Mouse (Mus musculus) cortical plate, adult 2 months (tissue): ENCODE measurements around the gene Cep97. TPM values are rescaled to one million over a fixed set of nuclear protein-coding genes. Genes with fewer than 3 reads are reported as not detected.
A peak's percentile ranks its signal among the peaks of the same experiment; 100 is the strongest.

ENCODE experiments used
- H3K27ac ChIP-seq: fragments of 200-500 bp; 2 replicates; pipeline ENCODE4 v1.5.1; 2012; ENCODE audit warnings: low read length, control low read depth, inconsistent platforms; ENCODE audit not compliant: insufficient read depth
- H3K4me1 ChIP-seq: fragments of 200-500 bp; 2 replicates; pipeline ENCODE4 v1.6.1; 2011; ENCODE audit warnings: low read length; ENCODE audit not compliant: control insufficient read depth, insufficient read depth
- H3K4me3 ChIP-seq: fragments of 200-500 bp; 2 replicates; pipeline ENCODE4 v1.5.1; 2011; ENCODE audit warnings: mild to moderate bottlenecking, low read length, control low read depth; ENCODE audit not compliant: insufficient read depth
- CTCF ChIP-seq: fragments of 200-500 bp; IDR thresholded peaks from 2 replicates; pipeline ENCODE4 v1.5.1; 2011; ENCODE audit warnings: mild to moderate bottlenecking, control low read depth, low read length; ENCODE audit not compliant: insufficient read depth; ENCODE audit errors: extremely low read depth
- POLR2A ChIP-seq: fragments of 200-500 bp; IDR thresholded peaks from 2 replicates; pipeline ENCODE4 v1.6.1; 2011; ENCODE audit warnings: mild to moderate bottlenecking, low read length, control low read depth; ENCODE audit not compliant: insufficient read depth; ENCODE audit errors: extremely low read depth
- polyA plus RNA-seq: library from polyadenylated mRNA; depleted of rRNA; stranded (reverse); fragments of >200 nt; gene quantifications from 2 replicates; pipeline ENCODE4 v1.2.3, GENCODE M21; 2012; rRNA removed

Cep97 gene
- polyA plus RNA-seq, 1 experiment, result 8.3 TPM

DNA sequence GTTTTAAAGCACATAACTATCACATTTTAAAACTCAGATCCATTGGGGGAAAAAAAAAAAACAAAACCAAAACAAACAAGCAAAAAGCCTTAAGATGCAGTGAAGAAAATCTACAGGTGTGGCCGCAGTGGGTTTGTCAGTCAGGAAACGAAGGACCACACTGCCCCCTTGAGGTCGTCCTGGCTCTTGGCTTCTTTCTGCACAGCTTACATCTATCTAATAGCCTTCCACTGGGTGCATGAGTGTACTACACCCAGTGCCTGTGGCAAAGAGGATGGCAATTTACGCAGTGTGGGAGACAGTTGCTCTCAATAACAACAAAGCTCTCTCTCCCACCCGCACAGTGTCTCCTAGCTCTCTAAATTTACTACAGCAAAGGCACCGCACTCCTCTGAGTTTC is 76.2 kb downstream of the Cep97 start:
- Histone ChIP-seq H3K27ac (no peak overlapping the region), H3K4me3 (no peak overlapping the region), H3K4me1 (peaks cover 5% of the 10 kb centered on the region)
- TF ChIP-seq CTCF (peak; percentile 77), POLR2A (no peak)

GRCm38 (mm10) chr16:55852943-55853727 is 81.5 kb downstream of the Cep97 start:
- no peaks in the 10 kb centered on the region for H3K4me1 ChIP-seq
- no peak overlapping the region for H3K4me3 ChIP-seq
- no peak overlapping the region for H3K27ac ChIP-seq
- TF ChIP-seq POLR2A, result no peak
- TF ChIP-seq CTCF, result peak; percentile 85

DNA sequence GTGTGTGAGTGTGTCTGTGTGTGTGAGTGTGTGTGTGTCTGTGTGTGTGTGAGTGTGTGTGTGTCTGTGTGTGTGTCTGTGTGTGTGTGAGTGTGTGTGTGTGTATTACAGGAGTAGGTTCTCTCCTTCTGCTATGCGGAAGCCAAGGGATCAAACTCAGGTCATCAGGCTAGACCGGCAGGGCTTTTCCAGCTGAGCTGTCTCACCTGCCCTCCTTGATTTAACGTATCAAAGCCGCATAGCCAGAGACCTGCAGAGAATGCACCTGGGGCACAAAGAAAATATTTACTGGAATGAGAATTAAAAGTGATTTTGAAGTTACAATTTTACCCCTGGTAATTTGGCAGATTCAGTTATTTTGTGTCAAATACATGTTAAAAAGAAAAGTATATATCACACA is 82.1 kb downstream of the Cep97 start:
- no peaks in the 10 kb centered on the region for H3K4me1 ChIP-seq
- TF ChIP-seq POLR2A, result no peak
- no peak for TF ChIP-seq CTCF
- H3K27ac ChIP-seq, result no peak overlapping the region
- no peak overlapping the region for H3K4me3 ChIP-seq

DNA sequence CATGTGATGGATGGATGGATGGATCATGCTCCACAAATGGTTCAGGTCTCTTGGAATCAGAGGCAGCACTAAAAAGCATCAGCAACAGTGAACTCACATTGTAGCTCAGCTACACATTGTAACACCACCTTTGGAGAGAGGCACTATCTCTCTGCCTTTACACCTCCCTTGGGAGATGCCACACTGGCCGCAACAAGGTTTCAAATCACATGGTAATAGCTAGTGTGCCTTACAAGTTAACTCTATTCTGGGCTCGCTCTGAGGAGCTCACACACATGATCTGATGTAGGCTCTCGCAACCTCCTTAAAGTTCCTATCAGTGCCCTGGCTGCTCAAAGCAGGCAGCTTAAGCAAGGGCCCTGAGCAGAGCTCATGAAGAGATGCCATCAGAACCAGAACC is 84.2 kb downstream of the Cep97 start:
- no peak overlapping the region for H3K4me3 ChIP-seq
- no peaks in the 10 kb centered on the region for H3K4me1 ChIP-seq
- H3K27ac ChIP-seq, result no peak overlapping the region
- TF ChIP-seq POLR2A (no peak), CTCF (no peak)

Other genes starting within 250 kb of the Cep97 start
- 5.1 and 5.4 TPM in 2 replicates for gene Nfkbiz, start 96.0 kb downstream of the Cep97 start, polyA plus RNA-seq
- 7.5 and 8.0 TPM in 2 replicates for gene Nxpe3, start 39.6 kb downstream of the Cep97 start, polyA plus RNA-seq
- 435 and 439 TPM in 2 replicates for gene Rpl24, start 31.4 kb upstream of the Cep97 start, polyA plus RNA-seq
- gene Zbtb11, start 39.0 kb upstream of the Cep97 start, polyA plus RNA-seq, result 25.8 and 26.7 TPM in 2 replicates
- gene Pcnp, start 94.9 kb upstream of the Cep97 start, polyA plus RNA-seq, result 129 and 130 TPM in 2 replicates
- gene Trmt10c, start 103.0 kb upstream of the Cep97 start, polyA plus RNA-seq, result 5.7 and 6.0 TPM in 2 replicates
- gene Senp7, start 113.5 kb upstream of the Cep97 start, polyA plus RNA-seq, result 25.1 and 25.2 TPM in 2 replicates